9 mouse cellular contexts compared by ENCODE assay signal in genomic region chr8:84255858-84256257, GRCm38 (mm10). TPM values are rescaled to one million over a fixed set of nuclear protein-coding genes. Genes with fewer than 3 reads are reported as not detected.
DNase-seq lines count a peak whose midpoint lies in the region; ATAC-seq lines count a peak whose summit lies in the region.
"Had no signal": no experiment of that assay in that cellular context is flagged by ENCODE, and none has a peak within 500 bp of the region (broad histone marks: within the 10 kb centered on the region; RNA-seq: fewer than 3 reads in every experiment).

No protein-coding gene starts in this region.

- no peak for ATAC-seq in heart, embryonic 16.5 days (replicated peaks; ENCODE audit: extremely low read depth, insufficient read depth, low FRiP score)
- ATAC-seq in midbrain, embryonic 11.5 days (ENCODE audit: low FRiP score): no peak
- ATAC-seq in erythroid progenitor cell, adult 5-6 weeks (replicated peaks; ENCODE audit: low FRiP score, poor library complexity, severe bottlenecking): no peak

- peaks cover 35% of the 10 kb centered on the region for H3K36me3 ChIP-seq in heart, embryonic 16.5 days (ENCODE audit: control insufficient read depth, insufficient read depth)
- peaks cover 82% of the 10 kb centered on the region for H3K36me3 ChIP-seq in hindbrain, embryonic 10.5 days
- peaks cover 27% of the 10 kb centered on the region for H3K36me3 ChIP-seq in midbrain, embryonic 11.5 days (ENCODE audit: control insufficient read depth, insufficient read depth, low read length)

- H3K27ac ChIP-seq in heart, embryonic 16.5 days (ENCODE audit: low read length): no peak overlapping the region
- H3K27ac ChIP-seq in hindbrain, embryonic 10.5 days: peak overlapping the region; percentile 93; the same call in 1 of the 2 replicates
- H3K27ac ChIP-seq in midbrain, embryonic 11.5 days (ENCODE audit: low read depth, low read length): no peak overlapping the region
- H3K27ac ChIP-seq: macrophage had no signal

- H3K4me3 ChIP-seq in heart, embryonic 16.5 days (ENCODE audit: low read length): peak overlapping the region; percentile 86
- H3K4me3 ChIP-seq in hindbrain, embryonic 10.5 days: peak overlapping the region; percentile 86
- H3K4me3 ChIP-seq in midbrain, embryonic 11.5 days (ENCODE audit: low read depth, low read length): peak overlapping the region; percentile 62

- no peaks in the 10 kb centered on the region for H3K27me3 ChIP-seq in heart, embryonic 16.5 days (ENCODE audit: control insufficient read depth, insufficient read depth, low read length)
- no peaks in the 10 kb centered on the region for H3K27me3 ChIP-seq in hindbrain, embryonic 10.5 days (ENCODE audit: insufficient read depth, poor library complexity, severe bottlenecking)
- no peaks in the 10 kb centered on the region for H3K27me3 ChIP-seq in midbrain, embryonic 11.5 days (ENCODE audit: control insufficient read depth, insufficient read depth, low read length)

- intact Hi-C loops in heart, postnatal 14 days (cut with DNase I): no loop called here

- peak overlapping the region; percentile 96 for H3K4me2 ChIP-seq in heart, embryonic 16.5 days (ENCODE audit: low read depth, low read length)
- H3K4me2 ChIP-seq in midbrain, embryonic 11.5 days: peak overlapping the region; percentile 97

- peaks cover 11% of the 10 kb centered on the region for H3K4me1 ChIP-seq in heart, embryonic 16.5 days (ENCODE audit: control insufficient read depth, insufficient read depth, low read length)
- peaks cover 22% of the 10 kb centered on the region for H3K4me1 ChIP-seq in hindbrain, embryonic 10.5 days (replicated peaks)
- peaks cover 13% of the 10 kb centered on the region for H3K4me1 ChIP-seq in midbrain, embryonic 11.5 days (ENCODE audit: control insufficient read depth, insufficient read depth, low read length)

- DNase-seq in heart, postnatal 14 days: no peak
- peak; percentile 63 for DNase-seq in ES-CJ7 (ENCODE audit: low read depth, low spot score)
- no peak for DNase-seq in hindbrain, embryonic 10.5 days (ENCODE audit: low spot score)
- no peak for DNase-seq in midbrain, embryonic 11.5 days (ENCODE audit: low spot score, missing footprints)
- no peak for DNase-seq in cerebellum, adult 11-12 months
- no peak for DNase-seq in ovary, postnatal 36 days (ENCODE audit: low spot score)

- WGBS in heart, embryonic 16.5 days: 83% methylated on average over 3 of the region's 3 CpGs
- 81% methylated on average over 3 of the region's 3 CpGs for WGBS in hindbrain, embryonic 10.5 days
- 78% methylated on average over 3 of the region's 3 CpGs for WGBS in midbrain, embryonic 11.5 days

- H3K9ac ChIP-seq in heart, embryonic 16.5 days (ENCODE audit: low read length): no peak overlapping the region
- H3K9ac ChIP-seq in midbrain, embryonic 11.5 days (ENCODE audit: low read length): peak overlapping the region; percentile 85

- H3K9me3 ChIP-seq in heart, embryonic 16.5 days (replicated peaks; ENCODE audit: control insufficient read depth, low read length): no peaks in the 10 kb centered on the region
- no peaks in the 10 kb centered on the region for H3K9me3 ChIP-seq in hindbrain, embryonic 10.5 days
- H3K9me3 ChIP-seq in midbrain, embryonic 11.5 days (ENCODE audit: control insufficient read depth, low read length): no peaks in the 10 kb centered on the region

RNA-seq across cellular contexts. Expression of gene Mri1, which starts 1.3 kb away (rescaled TPM):
- polyA plus RNA-seq in heart, embryonic 16.5 days (2015; fragmentation: Nextera tagmentation; extraction: Ambion mirVana): 45.0 and 46.2 TPM in 2 replicates
- total RNA-seq in heart, postnatal 14 days (2021): 10 to 100 TPM in 1 of 2 experiments, 1 to 10 TPM in 1; 7.6 to 12.5 TPM
- 65.3 and 72.1 TPM in 2 replicates for polyA plus RNA-seq in hindbrain, embryonic 10.5 days (2016; fragmentation: Nextera tagmentation; extraction: Ambion mirVana)
- 47.2 and 52.4 TPM in 2 replicates for polyA plus RNA-seq in midbrain, embryonic 11.5 days (2014; fragmentation: Nextera tagmentation; extraction: Ambion mirVana)
- 6.7 and 7.2 TPM in 2 replicates for total RNA-seq in erythroid progenitor cell, adult 5-6 weeks (2015; ENCODE audit: low replicate concordance)
- total RNA-seq in erythroid progenitor cell, adult 5-6 weeks (2017; ENCODE audit: low replicate concordance): 3.6 and 4.8 TPM in 2 replicates

RNA-seq across cellular contexts. Expression of gene D8Ertd738e, which starts 6.3 kb away (rescaled TPM):
- 297 and 311 TPM in 2 replicates for polyA plus RNA-seq in heart, embryonic 16.5 days (2015; fragmentation: Nextera tagmentation; extraction: Ambion mirVana)
- 100 to 1,000 TPM; 213 to 217 TPM for total RNA-seq in heart, postnatal 14 days (2021)
- polyA plus RNA-seq in hindbrain, embryonic 10.5 days (2016; fragmentation: Nextera tagmentation; extraction: Ambion mirVana): 386 TPM in 2 replicates
- polyA plus RNA-seq in midbrain, embryonic 11.5 days (2014; fragmentation: Nextera tagmentation; extraction: Ambion mirVana): 281 and 304 TPM in 2 replicates
- total RNA-seq in erythroid progenitor cell, adult 5-6 weeks (2015; ENCODE audit: low replicate concordance): 57.3 and 58.3 TPM in 2 replicates
- 39.9 and 46.1 TPM in 2 replicates for total RNA-seq in erythroid progenitor cell, adult 5-6 weeks (2017; ENCODE audit: low replicate concordance)

RNA-seq across cellular contexts. Expression of gene Ccdc130, which starts 14.3 kb away (rescaled TPM):
- 14.9 and 19.4 TPM in 2 replicates for polyA plus RNA-seq in heart, embryonic 16.5 days (2015; fragmentation: Nextera tagmentation; extraction: Ambion mirVana)
- total RNA-seq in heart, postnatal 14 days (2021): 10 to 100 TPM in 1 of 2 experiments, 1 to 10 TPM in 1; 8.1 to 10.9 TPM
- polyA plus RNA-seq in hindbrain, embryonic 10.5 days (2016; fragmentation: Nextera tagmentation; extraction: Ambion mirVana): 22.2 and 27.2 TPM in 2 replicates
- polyA plus RNA-seq in midbrain, embryonic 11.5 days (2014; fragmentation: Nextera tagmentation; extraction: Ambion mirVana): 22.2 and 23.3 TPM in 2 replicates
- total RNA-seq in erythroid progenitor cell, adult 5-6 weeks (2015; ENCODE audit: low replicate concordance): 12.6 and 15.9 TPM in 2 replicates
- total RNA-seq in erythroid progenitor cell, adult 5-6 weeks (2017; ENCODE audit: low replicate concordance): 3.3 and 24.4 TPM in 2 replicates

RNA-seq across cellular contexts. Expression of gene Zswim4, which starts 19.0 kb away (rescaled TPM):
- polyA plus RNA-seq in heart, embryonic 16.5 days (2015; fragmentation: Nextera tagmentation; extraction: Ambion mirVana): 8.4 and 9.9 TPM in 2 replicates
- 10 to 100 TPM in 1 of 2 experiments, 1 to 10 TPM in 1; 9.1 to 10.1 TPM for total RNA-seq in heart, postnatal 14 days (2021)
- 36.9 and 53.5 TPM in 2 replicates for polyA plus RNA-seq in hindbrain, embryonic 10.5 days (2016; fragmentation: Nextera tagmentation; extraction: Ambion mirVana)
- 19.4 and 24.7 TPM in 2 replicates for polyA plus RNA-seq in midbrain, embryonic 11.5 days (2014; fragmentation: Nextera tagmentation; extraction: Ambion mirVana)
- total RNA-seq in erythroid progenitor cell, adult 5-6 weeks (2015; ENCODE audit: low replicate concordance): 1.7 and 2.2 TPM in 2 replicates
- total RNA-seq in erythroid progenitor cell, adult 5-6 weeks (2017; ENCODE audit: low replicate concordance): 1.9 and 2.6 TPM in 2 replicates
